Mouse (Mus musculus) v-Abl transformed pro-B cells (cell line): ENCODE results near the gene Bace1.

Experiments
- in situ Hi-C, 2 experiments: fragments of 400-800 bp; cut with MboI; formaldehyde crosslinking; loops; one replicate each; pipeline ENCODE4 v1.15.1; 2025; ENCODE audit not compliant: unreplicated experiment in 2 of 2

Gene Bace1

GRCm38 (mm10) chr9:45838434-45839138 is at the start of gene Bace1:
Gene Bace1 (plus strand): TSS chr9:45838580.
- in situ Hi-C loops = no loop called here

GRCm38 (mm10) chr9:45791456-45792142 is 46.8 kb upstream of the Bace1 start:
- in situ Hi-C loops = no loop called here

- in situ Hi-C loops = no loop called here
Observed at GRCm38 (mm10) chr9:45792235-45792634, 46.1 kb upstream of the Bace1 start.

GRCm38 (mm10) chr9:45793697-45794096 is 44.7 kb upstream of the Bace1 start:
- in situ Hi-C loops = no loop called here

GRCm38 (mm10) chr9:45795722-45796121 is 42.7 kb upstream of the Bace1 start:
- in situ Hi-C loops = no loop called here

- in situ Hi-C loops = no loop called here
Observed at GRCm38 (mm10) chr9:45797271-45797670, 41.1 kb upstream of the Bace1 start.

GRCm38 (mm10) chr9:45798467-45799164 is 39.8 kb upstream of the Bace1 start:
- in situ Hi-C loops = no loop called here

GRCm38 (mm10) chr9:45799402-45799801 is 39.0 kb upstream of the Bace1 start:
- in situ Hi-C loops = no loop called here

- in situ Hi-C loops = no loop called here
Observed at GRCm38 (mm10) chr9:45803070-45803774, 35.2 kb upstream of the Bace1 start.

GRCm38 (mm10) chr9:45806847-45807246 is 31.5 kb upstream of the Bace1 start:
- in situ Hi-C loops = no loop called here

GRCm38 (mm10) chr9:45807337-45807736 is 31.0 kb upstream of the Bace1 start:
- in situ Hi-C loops = no loop called here

GRCm38 (mm10) chr9:45807761-45808160 is 30.6 kb upstream of the Bace1 start:
- in situ Hi-C loops = no loop called here

GRCm38 (mm10) chr9:45811946-45812345 is 26.4 kb upstream of the Bace1 start:
- in situ Hi-C loops = no loop called here

GRCm38 (mm10) chr9:45815113-45815512 is 23.3 kb upstream of the Bace1 start:
- in situ Hi-C loops = no loop called here

GRCm38 (mm10) chr9:45815525-45815924 is 22.9 kb upstream of the Bace1 start:
- in situ Hi-C loops = no loop called here

- in situ Hi-C loops = no loop called here
Observed at GRCm38 (mm10) chr9:45818406-45819011, 19.9 kb upstream of the Bace1 start.

GRCm38 (mm10) chr9:45827663-45828290 is 10.6 kb upstream of the Bace1 start:
- in situ Hi-C loops = loop anchor here (5.0 to 10.0 kb wide), 2 partner anchors 50 to 53 kb away; no protein-coding TSS in a partner anchor

- in situ Hi-C loops = loop anchor here (5.0 to 10.0 kb wide), 2 partner anchors 51 to 54 kb away; no protein-coding TSS in a partner anchor
Observed at GRCm38 (mm10) chr9:45828291-45828963, 10.0 kb upstream of the Bace1 start, which contains the start of gene Cep164. Gene Cep164 (minus strand): TSS chr9:45828691.

- in situ Hi-C loops = loop anchor here (5.0 to 10.0 kb wide), 2 partner anchors 52 to 54 kb away; no protein-coding TSS in a partner anchor
Observed at GRCm38 (mm10) chr9:45829107-45829506, 9.3 kb upstream of the Bace1 start.
